Mouse (Mus musculus) midbrain, embryonic 15.5 days (tissue): ENCODE data around the gene Psmb1. TPM values are rescaled to one million over a fixed set of nuclear protein-coding genes. Genes with fewer than 3 reads are reported as not detected.
A peak's percentile ranks its signal among the peaks of the same experiment; 100 is the strongest.
"Not testable (repeated sequence)": the region's sequence is repeated elsewhere in the genome, so short reads cannot be mapped to it uniquely, and the experiment has no call there.

Experiments
- ATAC-seq: fragments of 200-750 bp; cut with Nextera tagmentation; replicated peaks from 2 replicates; pipeline ENCODE4 v1.8.0; 2017; ENCODE audit warnings: moderate TSS enrichment
- H3K27ac ChIP-seq: fragments of 300-500 bp; sonication (generic); 2 replicates; pipeline ENCODE4 v1.5.1; 2015; ENCODE audit warnings: mild to moderate bottlenecking, inconsistent platforms
- H3K27me3 ChIP-seq: fragments of 300-500 bp; sonication (generic); replicated peaks from 2 replicates; pipeline ENCODE4 v1.6.1; 2015; ENCODE audit warnings: inconsistent platforms
- H3K36me3 ChIP-seq: fragments of 300-500 bp; sonication (generic); replicated peaks from 2 replicates; pipeline ENCODE4 v1.6.1; 2015; ENCODE audit warnings: inconsistent platforms
- H3K4me1 ChIP-seq: fragments of 300-500 bp; sonication (generic); 2 replicates; pipeline ENCODE4 v1.6.1; 2015; ENCODE audit warnings: inconsistent platforms
- H3K4me2 ChIP-seq: fragments of 300-500 bp; sonication (generic); 2 replicates; pipeline ENCODE4 v1.6.1; 2015; ENCODE audit warnings: inconsistent platforms, mild to moderate bottlenecking, moderate library complexity
- H3K4me3 ChIP-seq: fragments of 300-500 bp; sonication (generic); 2 replicates; pipeline ENCODE4 v1.5.1; 2015; ENCODE audit warnings: mild to moderate bottlenecking, inconsistent platforms
- H3K9ac ChIP-seq: fragments of 300-500 bp; sonication (generic); 2 replicates; pipeline ENCODE4 v1.6.1; 2015; ENCODE audit warnings: mild to moderate bottlenecking, inconsistent platforms
- H3K9me3 ChIP-seq: fragments of 300-500 bp; sonication (generic); 2 replicates; pipeline ENCODE4 v1.6.1; 2016; ENCODE audit warnings: inconsistent platforms
- whole genome bisulfite sequencing: fragments of 180-500 bp; shearing (Covaris S2); methylation state at CpG from one replicate; pipeline ENCODE4 v1.1.7; 2015; ENCODE audit warnings: mixed read lengths; 5-methylcytosine and 5-hydroxymethylcytosine counted together
- polyA plus RNA-seq: library from polyadenylated mRNA; unstranded; fragments of >200 nt; fragmentation: Nextera tagmentation; extraction: Ambion mirVana; gene quantifications from 2 replicates; pipeline ENCODE4 v1.2.1, GENCODE M21; 2015

Psmb1 gene
- 217 and 221 TPM in 2 replicates for polyA plus RNA-seq

DNA sequence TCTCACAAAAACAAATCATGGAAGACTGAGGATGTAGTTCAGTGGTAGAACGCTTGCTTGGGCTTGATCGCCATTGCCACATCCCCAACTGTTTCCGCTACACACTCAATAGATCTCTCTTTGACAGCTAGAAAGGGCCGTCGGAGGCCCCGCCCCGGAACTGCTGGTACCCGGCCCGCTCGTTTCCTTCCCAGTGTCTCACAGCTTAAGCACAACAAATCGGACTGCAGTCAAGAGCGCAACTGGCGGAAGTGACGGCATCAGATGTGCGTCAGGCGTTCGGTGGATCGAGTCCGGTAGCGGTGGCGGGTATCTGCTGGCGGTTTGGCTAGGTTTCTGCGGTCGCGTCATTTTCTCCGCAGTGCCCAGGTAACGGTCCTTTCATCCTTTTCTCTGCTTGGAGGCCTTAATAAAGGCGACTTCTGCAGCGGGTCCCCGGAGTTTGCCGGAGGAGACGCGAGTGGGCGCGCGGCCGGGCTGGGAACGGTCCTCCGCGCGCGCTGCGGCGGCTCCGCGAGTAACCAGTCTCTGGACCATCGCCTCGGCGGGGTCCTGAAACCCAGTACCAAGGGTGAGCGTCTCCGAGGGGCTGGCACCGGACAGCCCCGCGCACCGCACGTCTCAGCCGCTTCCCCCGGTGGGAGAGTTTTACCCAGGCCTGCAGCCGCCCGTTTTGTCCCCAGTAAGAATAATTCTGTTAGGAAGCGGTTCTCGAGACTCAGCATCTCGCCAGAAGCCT, at the start of gene Psmb1, which contains the start of gene Tbp:
Gene Psmb1, minus strand, starts transcription at position 96 of the 739 bp plus-strand sequence.
Gene Tbp, plus strand, starts transcription at position 233 of the 739 bp plus-strand sequence.
- H3K27ac ChIP-seq: peak within 1 kb of the TSS; percentile 91
- H3K9me3 ChIP-seq: no peaks in the 10 kb centered on the region
- peak; percentile 93 for ATAC-seq
- H3K4me3 ChIP-seq: peak within 1 kb of the TSS; percentile 68
- H3K4me1 ChIP-seq: peaks cover 37% of the 10 kb centered on the region
- peaks cover 9% of the 10 kb centered on the region for H3K36me3 ChIP-seq
- peak within 1 kb of the TSS; percentile 87 for H3K9ac ChIP-seq
- WGBS: under 1% methylated on average over 63 of the region's 63 CpGs
- peak within 1 kb of the TSS; percentile 91 for H3K4me2 ChIP-seq
- H3K27me3 ChIP-seq: no peaks in the 10 kb centered on the region

DNA sequence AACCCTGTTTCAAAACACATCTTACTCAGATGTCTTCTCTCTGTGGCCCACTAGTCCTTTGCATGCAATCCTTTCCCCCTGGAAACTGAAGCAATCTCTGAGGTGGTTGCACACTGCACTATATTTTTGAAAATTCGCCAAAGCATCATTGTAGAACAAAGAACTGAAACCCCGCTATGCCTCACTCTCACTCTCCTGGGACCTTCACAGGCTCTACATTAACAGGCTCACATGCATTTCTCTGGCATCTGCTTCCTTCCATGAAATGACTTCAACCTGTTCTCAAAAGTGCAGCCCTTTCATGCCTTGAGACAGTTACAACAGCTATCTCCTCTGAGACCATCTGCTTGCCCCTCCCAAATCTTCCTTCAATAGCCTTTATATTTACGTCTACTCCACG, 46.9 kb upstream of the Psmb1 start:
- H3K27me3 ChIP-seq: no peaks in the 10 kb centered on the region
- H3K9me3 ChIP-seq: no peaks in the 10 kb centered on the region; the same call in 1 of the 2 replicates
- H3K36me3 ChIP-seq: no peaks in the 10 kb centered on the region
- no peak overlapping the region for H3K4me3 ChIP-seq
- no peak overlapping the region for H3K4me2 ChIP-seq
- H3K9ac ChIP-seq: no peak overlapping the region
- H3K27ac ChIP-seq: no peak overlapping the region
- no peaks in the 10 kb centered on the region for H3K4me1 ChIP-seq
- no peak for ATAC-seq
- 75% methylated on average over 4 of the region's 4 CpGs for WGBS

DNA sequence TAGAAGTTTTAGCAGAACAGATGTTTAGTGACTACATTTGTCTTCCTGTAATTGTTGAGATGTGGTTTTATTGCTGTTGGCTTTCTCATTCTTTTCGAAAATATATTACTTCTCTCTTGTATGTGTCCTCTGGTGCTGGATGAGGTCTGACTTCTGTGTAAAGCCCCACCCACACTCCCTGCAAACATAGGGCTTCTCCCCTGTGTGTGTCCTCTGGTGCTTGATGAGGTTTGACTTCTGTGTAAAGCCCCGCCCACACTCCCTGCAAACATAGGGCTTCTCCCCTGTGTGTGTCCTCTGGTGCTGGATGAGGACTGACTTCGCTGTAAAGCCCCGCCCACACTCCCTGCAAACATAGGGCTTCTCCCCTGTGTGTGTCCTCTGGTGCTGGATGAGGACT, 44.3 kb upstream of the Psmb1 start:
- not testable (repeated sequence) for H3K4me2 ChIP-seq, H3K36me3 ChIP-seq, H3K9ac ChIP-seq, H3K27ac ChIP-seq, H3K4me3 ChIP-seq, ATAC-seq, H3K9me3 ChIP-seq, H3K27me3 ChIP-seq, H3K4me1 ChIP-seq
- WGBS: 64% methylated on average over 4 of the region's 4 CpGs

DNA sequence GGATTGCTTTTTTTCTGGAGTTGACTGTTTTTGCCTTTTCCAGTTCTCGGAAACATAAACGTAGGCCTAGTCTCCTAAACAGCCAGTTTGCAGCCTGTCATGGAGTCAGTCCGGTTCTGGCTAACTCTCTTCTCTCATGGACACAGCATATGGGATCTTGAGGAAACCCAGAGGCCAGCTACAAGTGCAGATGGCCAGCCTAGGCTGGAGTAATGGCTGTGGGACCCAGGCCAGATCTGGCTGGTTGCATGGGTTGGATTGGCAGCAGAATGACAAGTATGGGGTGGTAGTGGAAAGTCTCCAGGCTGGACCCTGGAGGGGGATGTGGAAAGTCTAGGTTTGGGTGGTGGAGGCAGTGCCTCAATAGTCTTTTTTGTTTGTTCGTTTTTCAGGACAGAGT, 40.8 kb upstream of the Psmb1 start:
- no peak for ATAC-seq
- H3K4me2 ChIP-seq: no peak overlapping the region
- no peaks in the 10 kb centered on the region for H3K9me3 ChIP-seq
- WGBS: 83% methylated on average over 4 of the region's 4 CpGs
- H3K36me3 ChIP-seq: no peaks in the 10 kb centered on the region
- no peak overlapping the region for H3K4me3 ChIP-seq
- H3K9ac ChIP-seq: no peak overlapping the region
- peaks cover 4% of the 10 kb centered on the region; the same call in 1 of the 2 replicates for H3K4me1 ChIP-seq
- H3K27me3 ChIP-seq: peaks cover 5% of the 10 kb centered on the region; the same call in 1 of the 2 replicates
- no peak overlapping the region for H3K27ac ChIP-seq

DNA sequence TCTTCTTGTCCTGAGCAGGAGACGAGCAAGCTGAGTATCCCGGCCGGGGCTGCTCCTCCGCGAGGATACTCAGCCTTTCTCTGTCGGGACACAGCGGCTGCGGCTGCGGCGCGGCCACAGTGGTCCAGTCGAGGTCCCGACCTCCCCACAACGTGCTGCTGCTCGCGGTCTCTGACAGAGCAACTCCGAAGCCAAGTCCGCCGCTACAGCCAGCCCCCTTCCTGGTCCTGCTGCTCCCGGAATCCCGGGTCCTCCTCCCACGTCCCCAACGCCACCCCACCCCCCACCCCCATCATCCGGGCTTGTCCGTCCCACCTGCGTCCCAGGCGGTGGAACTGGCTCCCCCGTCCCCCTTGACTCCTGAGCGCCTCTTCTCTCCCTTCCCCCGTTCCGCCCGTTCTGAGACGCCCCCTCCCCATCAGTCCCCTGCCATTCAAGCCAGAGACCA, 36.9 kb upstream of the Psmb1 start:
- H3K4me2 ChIP-seq: peak overlapping the region; percentile 86
- WGBS: under 1% methylated on average over 33 of the region's 33 CpGs
- H3K4me3 ChIP-seq: peak overlapping the region; percentile 45
- ATAC-seq: peak; percentile 63
- H3K9me3 ChIP-seq: no peaks in the 10 kb centered on the region
- peaks cover 9% of the 10 kb centered on the region; the same call in 1 of the 2 replicates for H3K27me3 ChIP-seq
- H3K27ac ChIP-seq: no peak overlapping the region
- peaks cover 4% of the 10 kb centered on the region; the same call in 1 of the 2 replicates for H3K4me1 ChIP-seq
- no peaks in the 10 kb centered on the region for H3K36me3 ChIP-seq
- peak overlapping the region; percentile 35 for H3K9ac ChIP-seq

DNA sequence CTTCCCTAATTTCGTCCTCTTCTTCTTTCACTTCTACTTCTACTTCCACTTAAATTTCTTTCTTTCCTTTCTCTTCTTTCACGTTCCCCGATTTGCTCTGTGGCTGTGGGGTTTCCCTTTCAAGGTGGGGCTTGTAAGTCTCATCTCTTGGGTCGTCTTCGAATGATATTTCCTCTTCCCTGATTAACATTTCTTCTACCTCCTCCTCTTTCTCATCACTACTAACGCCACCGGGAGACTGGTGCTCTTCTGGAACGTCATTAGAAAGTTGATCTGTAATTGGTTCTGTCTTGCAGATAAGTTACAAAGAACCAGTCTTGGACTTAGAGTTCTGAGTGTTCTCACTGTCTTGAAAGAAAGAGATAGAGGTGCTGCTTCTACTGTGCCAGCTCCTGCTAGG, 36.4 kb upstream of the Psmb1 start:
- peaks cover 4% of the 10 kb centered on the region; the same call in 1 of the 2 replicates for H3K4me1 ChIP-seq
- peak overlapping the region; percentile 86 for H3K4me2 ChIP-seq
- H3K4me3 ChIP-seq: peak overlapping the region; percentile 45
- WGBS: 19% methylated on average over 8 of the region's 8 CpGs
- H3K36me3 ChIP-seq: no peaks in the 10 kb centered on the region
- H3K9ac ChIP-seq: no peak overlapping the region; the same call in 1 of the 2 replicates
- no peak overlapping the region for H3K27ac ChIP-seq
- 0 out of 2 replicates have a peak, but pooled peaks have one; percentile 17 for ATAC-seq
- H3K27me3 ChIP-seq: peaks cover 9% of the 10 kb centered on the region; the same call in 1 of the 2 replicates
- no peaks in the 10 kb centered on the region for H3K9me3 ChIP-seq

DNA sequence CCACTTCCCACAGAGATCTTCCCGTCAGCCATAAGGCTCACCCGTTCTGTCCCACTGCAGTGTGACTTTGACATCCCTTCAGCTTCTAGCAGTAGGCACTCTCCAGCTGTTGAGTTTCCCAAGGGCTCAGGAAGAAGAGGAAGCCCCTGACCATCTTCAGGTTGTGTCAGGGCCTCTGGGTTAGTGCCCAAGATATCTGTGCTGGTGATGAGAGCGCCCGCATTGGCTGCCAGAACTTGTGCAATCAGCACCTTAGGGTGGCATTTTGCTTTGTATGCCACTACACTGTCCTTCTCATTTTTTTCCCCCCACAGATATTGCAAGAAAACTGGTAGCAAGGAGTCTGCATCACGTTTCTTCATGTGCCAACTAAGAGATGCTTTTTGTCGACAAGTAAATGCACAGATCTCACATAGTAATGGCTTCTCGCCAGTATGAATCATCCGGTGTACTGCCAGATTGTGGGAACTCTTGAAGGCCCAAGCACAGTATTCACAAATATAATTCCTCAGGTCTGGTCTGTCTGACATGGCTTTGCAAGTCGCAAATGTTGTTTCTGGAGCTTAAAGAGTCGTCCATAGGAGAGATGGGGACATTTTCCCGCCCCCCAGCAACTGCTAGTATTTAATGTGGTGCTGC, 35.7 kb upstream of the Psmb1 start:
- H3K27me3 ChIP-seq: peaks cover 9% of the 10 kb centered on the region; the same call in 1 of the 2 replicates
- no peak overlapping the region for H3K4me3 ChIP-seq
- 74% methylated on average over 11 of the region's 11 CpGs for WGBS
- no peak overlapping the region; the same call in 1 of the 2 replicates for H3K4me2 ChIP-seq
- H3K9ac ChIP-seq: no peak overlapping the region
- ATAC-seq: no peak
- H3K36me3 ChIP-seq: no peaks in the 10 kb centered on the region
- H3K4me1 ChIP-seq: peaks cover 4% of the 10 kb centered on the region; the same call in 1 of the 2 replicates
- no peak overlapping the region for H3K27ac ChIP-seq
- H3K9me3 ChIP-seq: no peaks in the 10 kb centered on the region

DNA sequence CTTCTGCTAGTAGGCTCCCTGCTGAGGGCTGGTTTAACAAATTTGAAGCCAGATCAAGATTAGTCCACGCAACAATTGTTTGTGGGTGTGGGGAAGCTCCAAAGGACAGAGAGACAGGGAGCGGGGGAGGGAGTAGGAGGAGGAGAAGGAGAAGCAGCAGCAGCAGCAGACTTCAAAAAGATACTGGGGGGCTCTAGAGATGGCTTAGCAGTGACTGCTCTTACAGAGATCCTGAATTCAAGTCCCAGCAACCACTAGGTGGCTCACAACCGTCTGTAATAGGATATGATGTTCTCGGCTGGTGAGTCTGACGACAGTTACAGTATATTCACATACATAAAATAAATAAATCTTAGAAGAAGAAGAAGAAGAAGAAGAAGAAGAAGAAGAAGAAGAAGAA, 30.6 kb upstream of the Psmb1 start:
- no peak overlapping the region for H3K27ac ChIP-seq
- H3K4me3 ChIP-seq: no peak overlapping the region
- ATAC-seq: 0 out of 2 replicates have a peak, but pooled peaks have one; percentile 12
- no peak overlapping the region for H3K9ac ChIP-seq
- peaks cover 19% of the 10 kb centered on the region for H3K4me1 ChIP-seq
- H3K27me3 ChIP-seq: peaks cover 3% of the 10 kb centered on the region; the same call in 1 of the 2 replicates
- no peak overlapping the region for H3K4me2 ChIP-seq
- H3K9me3 ChIP-seq: no peaks in the 10 kb centered on the region
- H3K36me3 ChIP-seq: no peaks in the 10 kb centered on the region; the same call in 1 of the 2 replicates
- WGBS: 4% methylated on average over 5 of the region's 5 CpGs

DNA sequence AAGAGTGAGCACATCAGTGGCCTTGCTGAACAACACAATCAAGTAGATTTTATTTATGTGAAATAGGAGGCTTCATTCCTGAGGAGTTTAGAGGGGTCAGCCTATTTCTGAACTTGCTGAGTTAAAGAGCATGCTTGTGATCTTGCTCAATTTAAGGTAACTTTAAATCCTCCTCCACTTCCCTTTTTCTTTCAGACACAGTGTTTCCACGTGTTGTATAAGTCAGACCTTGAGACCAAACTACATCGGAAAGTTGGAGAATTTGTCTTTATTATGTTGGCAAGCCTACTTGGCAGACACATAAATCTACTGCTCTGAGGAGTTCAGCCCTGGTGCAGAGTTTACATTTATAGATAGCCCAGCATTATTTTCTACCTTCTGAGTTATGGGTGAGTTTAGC, 29.3 kb upstream of the Psmb1 start:
- no peak overlapping the region for H3K4me2 ChIP-seq
- H3K27me3 ChIP-seq: no peaks in the 10 kb centered on the region
- H3K4me3 ChIP-seq: no peak overlapping the region
- no peak overlapping the region for H3K27ac ChIP-seq
- no peak for ATAC-seq
- H3K36me3 ChIP-seq: peaks cover 5% of the 10 kb centered on the region
- WGBS: 89% methylated on average over 2 of the region's 2 CpGs
- no peak overlapping the region for H3K9ac ChIP-seq
- H3K4me1 ChIP-seq: peaks cover 19% of the 10 kb centered on the region
- no peaks in the 10 kb centered on the region for H3K9me3 ChIP-seq

DNA sequence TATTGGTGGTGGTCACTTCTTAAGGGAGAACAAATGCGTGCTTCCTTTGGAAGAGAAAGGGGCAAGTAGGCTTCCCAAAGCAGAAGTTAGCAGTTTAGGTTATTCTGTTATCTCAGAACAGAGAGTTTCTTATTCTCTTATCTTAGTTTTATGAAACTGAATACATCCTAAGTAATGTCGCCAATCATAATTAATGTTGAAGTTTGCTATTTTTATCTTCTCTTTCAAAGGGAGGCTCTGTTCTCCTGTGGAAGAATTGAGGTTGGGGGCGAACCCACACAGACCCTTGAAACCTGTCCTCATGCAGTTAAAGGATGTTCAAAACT, 28.2 kb upstream of the Psmb1 start:
- Histone ChIP-seq H3K9me3 (no peaks in the 10 kb centered on the region), H3K4me1 (peaks cover 19% of the 10 kb centered on the region), H3K27ac (peak overlapping the region; percentile 80), H3K4me2 (peak overlapping the region; percentile 63), H3K36me3 (peaks cover 12% of the 10 kb centered on the region), H3K4me3 (peak overlapping the region; percentile 81), H3K9ac (peak overlapping the region; percentile 89; the same call in 1 of the 2 replicates), H3K27me3 (no peaks in the 10 kb centered on the region)
- WGBS: 60% methylated on average over 3 of the region's 3 CpGs
- ATAC-seq: no peak

DNA sequence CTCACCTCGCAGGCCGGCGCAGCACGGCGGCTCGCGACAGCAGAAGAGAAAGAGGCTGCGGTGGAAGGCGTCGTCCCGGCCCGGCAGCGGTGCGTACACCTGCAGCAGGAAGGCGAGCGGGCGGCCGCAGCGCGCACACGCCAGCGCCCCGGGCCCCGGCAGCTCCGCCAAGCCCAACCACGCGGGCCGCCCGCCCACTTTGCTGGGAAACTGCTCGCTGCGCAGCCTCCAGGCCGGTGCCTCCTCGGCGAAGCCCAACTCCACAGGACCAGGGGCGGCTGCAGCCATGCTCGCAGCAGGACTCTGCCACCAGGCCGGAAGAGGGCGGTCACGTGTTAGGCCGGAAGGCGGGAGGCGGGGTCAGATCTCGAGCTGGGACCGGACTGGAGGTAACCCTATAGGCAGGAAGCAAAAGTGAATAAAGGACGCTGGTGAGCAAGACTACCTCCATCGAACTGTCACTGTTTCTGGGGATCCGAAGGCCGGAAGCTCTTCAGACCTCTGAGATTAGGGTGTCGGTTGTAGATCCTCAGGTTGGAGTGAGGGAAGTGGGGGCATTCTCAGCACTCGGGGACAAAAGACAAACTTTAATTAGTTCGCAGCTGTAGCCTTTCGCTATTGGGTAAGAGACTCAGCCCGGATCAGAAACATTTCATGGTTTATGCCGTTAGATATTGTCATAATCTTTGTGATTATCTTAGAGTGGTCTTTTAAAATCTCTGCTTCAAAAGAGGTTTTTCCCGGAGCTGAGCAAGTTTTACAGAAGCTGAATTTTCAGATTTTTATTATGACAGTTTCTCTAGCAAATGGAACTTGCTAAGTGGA, 27.6 kb upstream of the Psmb1 start, which contains the start of gene Pdcd2:
Gene Pdcd2, minus strand, starts transcription at position 316 of the 825 bp plus-strand sequence.
- Histone ChIP-seq H3K27me3 (no peaks in the 10 kb centered on the region), H3K4me1 (peaks cover 19% of the 10 kb centered on the region), H3K9ac (peak within 1 kb of the TSS; percentile 89), H3K9me3 (no peaks in the 10 kb centered on the region), H3K4me3 (peak within 1 kb of the TSS; percentile 81), H3K4me2 (peak within 1 kb of the TSS; percentile 63), H3K36me3 (peaks cover 17% of the 10 kb centered on the region), H3K27ac (peak within 1 kb of the TSS; percentile 80)
- peak; percentile 97 for ATAC-seq
- WGBS: under 1% methylated on average over 50 of the region's 55 CpGs
